Mouse (Mus musculus) heart, embryonic 13.5 days (tissue): ENCODE data around the gene Spocd1. TPM values are rescaled to one million over a fixed set of nuclear protein-coding genes. Genes with fewer than 3 reads are reported as not detected.

Experiments used
- ATAC-seq: fragments of 200-750 bp; cut with Nextera tagmentation; 2 replicates; pipeline ENCODE4 v1.8.0; 2017; ENCODE audit warnings: moderate TSS enrichment; ENCODE audit not compliant: insufficient number of reproducible peaks, low FRiP score, low TSS enrichment; ENCODE audit errors: extremely low read depth
- H3K27ac ChIP-seq: fragments of 300-500 bp; sonication (generic); replicated peaks from 2 replicates; pipeline ENCODE4 v1.5.1; 2015; ENCODE audit warnings: moderate library complexity, mild to moderate bottlenecking, inconsistent platforms
- H3K27me3 ChIP-seq: fragments of 300-500 bp; sonication (generic); replicated peaks from 2 replicates; pipeline ENCODE4 v1.6.1; 2015; ENCODE audit warnings: mild to moderate bottlenecking, inconsistent platforms
- H3K36me3 ChIP-seq: fragments of 300-500 bp; sonication (generic); 2 replicates; pipeline ENCODE4 v1.6.1; 2015; ENCODE audit warnings: mild to moderate bottlenecking, inconsistent platforms
- H3K4me1 ChIP-seq: fragments of 300-500 bp; sonication (generic); 2 replicates; pipeline ENCODE4 v1.6.1; 2015; ENCODE audit warnings: inconsistent platforms
- H3K4me2 ChIP-seq: fragments of 300-500 bp; sonication (generic); 2 replicates; pipeline ENCODE4 v1.6.1; 2015; ENCODE audit warnings: inconsistent platforms, mild to moderate bottlenecking, moderate library complexity
- H3K4me3 ChIP-seq: fragments of 300-500 bp; sonication (generic); 2 replicates; pipeline ENCODE4 v1.5.1; 2015; ENCODE audit warnings: moderate library complexity, mild to moderate bottlenecking, inconsistent platforms
- H3K9ac ChIP-seq: fragments of 300-500 bp; sonication (generic); 2 replicates; pipeline ENCODE4 v1.6.1; 2015; ENCODE audit warnings: inconsistent platforms, mild to moderate bottlenecking, moderate library complexity
- H3K9me3 ChIP-seq: fragments of 300-500 bp; sonication (generic); 2 replicates; pipeline ENCODE4 v1.6.1; 2016; ENCODE audit warnings: inconsistent platforms
- WGBS: fragments of 180-500 bp; shearing (Covaris S2); methylation state at CpG from one replicate; pipeline ENCODE4 v1.1.7; 2015; ENCODE audit warnings: mixed read lengths; 5-methylcytosine and 5-hydroxymethylcytosine counted together
- polyA plus RNA-seq: library from polyadenylated mRNA; unstranded; fragments of >200 nt; fragmentation: Nextera tagmentation; extraction: Ambion mirVana; gene quantifications from 2 replicates; pipeline ENCODE4 v1.2.1, GENCODE M21; 2015

The Spocd1 gene
- polyA plus RNA-seq, 1 experiment from 2014 or later, result 0.19 TPM

- ATAC-seq, result no peak
- H3K4me1 ChIP-seq, result peaks cover 57% of the 10 kb centered on the region
- no peaks in the 10 kb centered on the region for H3K36me3 ChIP-seq
- H3K9me3 ChIP-seq, result no peaks in the 10 kb centered on the region
- H3K4me2 ChIP-seq, result no peak overlapping the region
- H3K27ac ChIP-seq, result no peak overlapping the region
- no peaks in the 10 kb centered on the region for H3K27me3 ChIP-seq
- H3K9ac ChIP-seq, result no peak overlapping the region
- no peak overlapping the region for H3K4me3 ChIP-seq
- 68% methylated on average over 3 of the region's 3 CpGs for WGBS
Measured at GRCm38 (mm10) chr4:129918901-129919300, 10.1 kb upstream of the Spocd1 start.

- Histone ChIP-seq H3K9ac (peak overlapping the region; percentile 63; the same call in 1 of the 2 replicates), H3K4me3 (no peak overlapping the region), H3K27me3 (no peaks in the 10 kb centered on the region), H3K36me3 (no peaks in the 10 kb centered on the region), H3K4me2 (no peak overlapping the region), H3K27ac (peak overlapping the region; percentile 93), H3K9me3 (no peaks in the 10 kb centered on the region), H3K4me1 (peaks cover 64% of the 10 kb centered on the region)
- 0 out of 2 replicates have a peak, but pooled peaks have one; percentile 4 for ATAC-seq
- 80% methylated on average over 15 of the region's 15 CpGs for WGBS
Measured at GRCm38 (mm10) chr4:129920542-129921313, 8.3 kb upstream of the Spocd1 start.

GRCm38 (mm10) chr4:129921314-129921587 lies 7.8 kb upstream of the Spocd1 start:
- H3K4me1 ChIP-seq, result peaks cover 64% of the 10 kb centered on the region
- peak overlapping the region; percentile 63; the same call in 1 of the 2 replicates for H3K9ac ChIP-seq
- no peak overlapping the region for H3K4me3 ChIP-seq
- H3K36me3 ChIP-seq, result no peaks in the 10 kb centered on the region
- peak overlapping the region; percentile 93 for H3K27ac ChIP-seq
- WGBS, result 37% methylated on average over 3 of the region's 3 CpGs
- no peaks in the 10 kb centered on the region for H3K9me3 ChIP-seq
- H3K27me3 ChIP-seq, result no peaks in the 10 kb centered on the region
- ATAC-seq, result peak; percentile 20; the same call in 1 of the 2 replicates
- no peak overlapping the region for H3K4me2 ChIP-seq

GRCm38 (mm10) chr4:129924143-129924542 lies 4.9 kb upstream of the Spocd1 start:
- Histone ChIP-seq H3K9me3 (no peaks in the 10 kb centered on the region), H3K9ac (no peak overlapping the region), H3K27me3 (no peaks in the 10 kb centered on the region), H3K36me3 (no peaks in the 10 kb centered on the region), H3K4me1 (peaks cover 67% of the 10 kb centered on the region), H3K27ac (0 out of 2 replicates have a peak overlapping the region, but pooled peaks have one; percentile 98), H3K4me3 (no peak overlapping the region), H3K4me2 (no peak overlapping the region)
- ATAC-seq, result no peak
- WGBS, result 76% methylated on average over 8 of the region's 8 CpGs

- 44% methylated on average over 6 of the region's 6 CpGs for WGBS
- Histone ChIP-seq H3K27ac (0 out of 2 replicates have a peak overlapping the region, but pooled peaks have one; percentile 98), H3K9ac (no peak overlapping the region), H3K4me1 (peaks cover 70% of the 10 kb centered on the region), H3K4me2 (no peak overlapping the region), H3K36me3 (no peaks in the 10 kb centered on the region), H3K27me3 (no peaks in the 10 kb centered on the region), H3K4me3 (no peak overlapping the region), H3K9me3 (no peaks in the 10 kb centered on the region)
- no peak for ATAC-seq
Measured at GRCm38 (mm10) chr4:129924694-129925093, 4.4 kb upstream of the Spocd1 start.

GRCm38 (mm10) chr4:129926544-129926943 lies 2.5 kb upstream of the Spocd1 start:
- peak overlapping the region; percentile 63 for H3K9ac ChIP-seq
- peak overlapping the region; percentile 36 for H3K4me2 ChIP-seq
- 4% methylated on average over 8 of the region's 8 CpGs for WGBS

GRCm38 (mm10) chr4:129927091-129927490 lies 2.0 kb upstream of the Spocd1 start:
- Histone ChIP-seq H3K4me2 (no peak overlapping the region), H3K27me3 (no peaks in the 10 kb centered on the region), H3K27ac (peak overlapping the region; percentile 98), H3K4me3 (no peak overlapping the region), H3K9ac (no peak overlapping the region), H3K4me1 (peaks cover 49% of the 10 kb centered on the region), H3K9me3 (0 out of 2 replicates have a peak, but pooled peaks cover 3% of the 10 kb centered on the region), H3K36me3 (no peaks in the 10 kb centered on the region)
- ATAC-seq, result no peak
- WGBS, result 56% methylated on average over 3 of the region's 3 CpGs

More at GRCm38 (mm10) chr4:129926544-129926943, 2.5 kb upstream of the Spocd1 start:
- no peaks in the 10 kb centered on the region for H3K27me3 ChIP-seq
- H3K4me1 ChIP-seq, result peaks cover 54% of the 10 kb centered on the region
- ATAC-seq, result peak; percentile 66; the same call in 1 of the 2 replicates
- no peaks in the 10 kb centered on the region for H3K9me3 ChIP-seq
- H3K27ac ChIP-seq, result peak overlapping the region; percentile 98
- no peak overlapping the region for H3K4me3 ChIP-seq
- no peaks in the 10 kb centered on the region for H3K36me3 ChIP-seq

- 0 out of 2 replicates have a peak, but pooled peaks cover 4% of the 10 kb centered on the region for H3K9me3 ChIP-seq
- H3K36me3 ChIP-seq, result no peaks in the 10 kb centered on the region
- peak overlapping the region; percentile 33; the same call in 1 of the 2 replicates for H3K4me3 ChIP-seq
- 4% methylated on average over 19 of the region's 19 CpGs for WGBS
- H3K4me2 ChIP-seq, result peak overlapping the region; percentile 61
- peak overlapping the region; percentile 54; the same call in 1 of the 2 replicates for H3K27ac ChIP-seq
- H3K9ac ChIP-seq, result peak overlapping the region; percentile 61
- no peak for ATAC-seq
- peaks cover 48% of the 10 kb centered on the region for H3K4me1 ChIP-seq
- no peaks in the 10 kb centered on the region for H3K27me3 ChIP-seq
Measured at GRCm38 (mm10) chr4:129928124-129928751, 811 bp upstream of the Spocd1 start.

GRCm38 (mm10) chr4:129933696-129934095 lies 4.6 kb downstream of the Spocd1 start:
- Histone ChIP-seq H3K27me3 (no peaks in the 10 kb centered on the region), H3K4me2 (no peak overlapping the region), H3K9ac (no peak overlapping the region), H3K36me3 (no peaks in the 10 kb centered on the region), H3K27ac (no peak overlapping the region), H3K4me1 (peaks cover 17% of the 10 kb centered on the region), H3K4me3 (no peak overlapping the region), H3K9me3 (0 out of 2 replicates have a peak, but pooled peaks cover 4% of the 10 kb centered on the region)
- WGBS, result 60% methylated on average over 14 of the region's 14 CpGs
- no peak for ATAC-seq

GRCm38 (mm10) chr4:129934177-129934855 lies 5.3 kb downstream of the Spocd1 start:
- Histone ChIP-seq H3K36me3 (no peaks in the 10 kb centered on the region), H3K9me3 (0 out of 2 replicates have a peak, but pooled peaks cover 4% of the 10 kb centered on the region), H3K27ac (no peak overlapping the region), H3K4me3 (no peak overlapping the region), H3K9ac (0 out of 2 replicates have a peak overlapping the region, but pooled peaks have one; percentile 11), H3K27me3 (no peaks in the 10 kb centered on the region), H3K4me1 (peaks cover 11% of the 10 kb centered on the region), H3K4me2 (no peak overlapping the region)
- 62% methylated on average over 16 of the region's 16 CpGs for WGBS
- ATAC-seq, result no peak

- ATAC-seq, result no peak
- Histone ChIP-seq H3K9ac (no peak overlapping the region), H3K4me3 (no peak overlapping the region), H3K4me2 (no peak overlapping the region), H3K4me1 (peaks cover 26% of the 10 kb centered on the region), H3K9me3 (no peaks in the 10 kb centered on the region), H3K27ac (no peak overlapping the region), H3K36me3 (no peaks in the 10 kb centered on the region), H3K27me3 (peaks cover 16% of the 10 kb centered on the region)
- WGBS, result 62% methylated on average over 6 of the region's 6 CpGs
Measured at GRCm38 (mm10) chr4:129951359-129951821, 22.3 kb downstream of the Spocd1 start.
